Mouse (Mus musculus) small intestine, adult 2 months (tissue): Measurements from ENCODE around the gene Unc119b.

ENCODE experiments used
- CTCF ChIP-seq: fragments of 200-500 bp; IDR thresholded peaks from 2 replicates; pipeline ENCODE4 v1.5.1; 2012; ENCODE audit warnings: low read depth, mild to moderate bottlenecking, control low read depth, inconsistent platforms, low read length, moderate library complexity, mixed read lengths; ENCODE audit not compliant: insufficient replicate concordance, insufficient read length; ENCODE audit errors: extremely low read depth
- POLR2A ChIP-seq: fragments of 200-500 bp; IDR thresholded peaks from 2 replicates; pipeline ENCODE4 v1.6.1; 2012; ENCODE audit warnings: low read depth, mild to moderate bottlenecking, control low read depth, inconsistent platforms, low read length, moderate library complexity

DNA sequence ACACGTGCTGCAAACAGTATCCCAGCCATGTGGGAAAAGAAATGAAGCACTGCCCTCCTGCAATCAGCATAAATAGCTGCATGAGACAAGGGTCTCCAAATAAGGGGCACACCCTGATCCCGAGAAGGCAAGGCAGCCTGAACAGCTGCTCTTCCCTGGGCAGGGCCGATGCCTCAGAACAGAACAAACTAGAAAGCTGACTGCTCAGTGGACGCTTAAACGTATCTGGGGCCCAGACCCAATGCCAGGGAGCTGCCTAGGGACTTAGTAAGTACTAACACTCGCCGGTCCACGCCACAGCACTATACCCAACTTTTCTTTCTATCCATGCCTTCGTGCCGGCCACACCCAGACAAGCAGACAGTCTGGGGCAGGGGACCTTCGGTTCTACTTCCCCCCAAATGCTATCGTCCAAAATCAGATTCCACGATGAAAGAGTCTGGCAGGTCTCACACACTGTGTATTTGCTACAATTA lies 20.4 kb upstream of the Unc119b start:
- TF ChIP-seq CTCF (no peak), POLR2A (no peak)
